Mouse (Mus musculus): ENCODE results near the gene Dnajc21. TPM values are rescaled to one million over a fixed set of nuclear protein-coding genes. Genes with fewer than 3 reads are reported as not detected.

Dnajc21 gene
- polyA plus RNA-seq, 3 experiments from 2014 or later = 13.1 to 15.4 (median 15.0) TPM

DNA sequence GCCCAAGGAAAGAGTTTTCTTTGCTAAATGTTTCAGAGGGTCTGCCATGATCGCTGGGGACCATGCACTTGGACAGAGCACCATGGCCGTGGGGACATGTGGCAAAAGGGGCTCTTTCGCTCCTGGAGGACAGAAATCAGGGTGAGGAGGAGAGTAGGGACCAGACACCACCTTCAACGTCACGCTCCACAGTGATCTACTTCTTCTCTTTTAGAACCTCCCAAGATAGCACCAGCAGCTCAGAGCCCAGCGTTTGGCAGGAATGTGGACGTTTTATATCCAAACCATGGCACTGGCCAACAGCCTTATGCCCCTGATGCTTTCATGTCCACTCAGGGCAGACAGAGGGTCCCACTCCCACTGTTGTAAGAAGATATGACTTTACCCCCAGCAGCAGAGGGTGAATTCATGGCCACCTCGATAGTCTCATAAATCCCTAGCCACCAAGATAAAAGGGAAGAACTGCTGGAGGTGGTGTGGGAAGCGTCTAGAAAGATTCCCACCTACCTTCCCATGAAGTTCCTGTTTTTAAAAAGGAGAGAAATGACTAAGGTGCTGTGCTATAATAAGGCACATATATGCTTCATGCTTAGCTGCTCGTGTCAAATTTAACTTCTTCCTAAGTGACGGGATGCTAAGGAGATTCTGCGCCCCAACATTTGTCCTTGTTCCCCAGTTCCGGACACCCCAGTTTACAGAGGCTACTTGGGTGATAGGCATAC, 43.6 kb downstream of the Dnajc21 start:
- no peak for ATAC-seq

DNA sequence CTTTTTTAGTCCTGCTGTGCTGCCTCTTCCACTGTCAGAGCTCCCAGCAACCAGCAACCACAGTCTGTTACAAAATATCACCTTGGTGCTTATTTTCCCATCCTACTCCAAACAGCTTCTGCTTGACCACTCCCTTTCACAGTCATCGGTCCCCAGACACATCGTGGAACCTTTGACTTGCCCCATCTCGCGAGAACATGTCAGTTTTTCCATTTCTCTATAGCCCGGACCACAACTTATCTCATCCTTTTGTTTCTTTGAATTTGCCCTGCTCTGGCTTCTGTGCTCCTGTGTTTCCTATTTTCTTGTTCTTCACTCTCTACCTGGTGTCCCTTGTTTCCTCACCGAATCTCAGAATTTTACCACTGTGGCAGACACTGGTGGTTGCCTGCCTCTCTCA, 44.2 kb downstream of the Dnajc21 start:
- no peak for ATAC-seq

DNA sequence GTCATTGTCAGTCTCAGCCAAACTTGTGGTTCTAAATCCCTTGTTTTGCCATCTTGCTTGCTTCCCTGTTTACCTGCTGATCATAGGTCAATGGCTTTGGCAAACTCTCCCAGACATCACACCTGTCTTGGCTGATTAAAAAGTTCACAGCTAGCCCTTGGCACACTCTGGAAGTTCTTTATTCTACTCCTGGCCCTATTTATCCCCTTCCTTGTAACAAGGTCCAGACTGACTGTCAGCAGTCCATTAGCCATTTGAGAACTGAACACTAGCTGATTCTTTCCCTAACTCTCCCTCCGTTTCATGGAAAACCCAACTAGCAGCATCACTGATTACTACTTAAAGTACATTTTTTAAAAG, 48.6 kb downstream of the Dnajc21 start:
- ATAC-seq = no peak

DNA sequence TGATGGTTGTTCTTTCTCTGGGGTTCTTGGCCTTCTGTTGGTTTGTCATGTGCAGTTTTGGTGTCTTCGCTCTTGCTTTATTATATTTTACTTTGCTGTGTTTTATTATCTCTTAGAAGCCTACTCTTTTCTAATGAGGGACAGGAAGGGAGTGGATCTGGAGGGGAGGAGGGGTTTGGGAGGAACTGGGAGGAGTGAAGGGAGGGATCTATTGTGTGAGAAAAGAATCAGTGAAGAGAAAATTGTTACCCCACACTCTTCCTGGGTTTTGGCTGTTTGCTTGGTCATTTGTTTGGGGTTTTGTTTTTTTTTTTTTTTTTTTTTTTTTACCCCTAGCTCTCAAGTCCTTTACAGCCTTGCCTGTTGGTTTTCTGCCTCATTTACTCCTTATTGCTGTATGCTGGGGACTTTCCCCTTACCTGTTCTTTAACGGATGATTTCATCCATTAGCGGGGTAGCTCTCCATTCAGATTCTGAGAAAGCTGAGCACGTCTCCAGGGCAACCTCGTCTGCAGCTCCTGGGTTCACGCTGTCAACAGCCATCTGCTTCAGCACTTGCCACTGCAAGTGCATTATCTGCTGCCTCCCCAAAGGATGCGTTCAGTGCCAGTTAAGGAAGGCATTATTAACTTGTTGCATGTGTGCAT, 49.1 kb downstream of the Dnajc21 start:
- no peak for ATAC-seq

DNA sequence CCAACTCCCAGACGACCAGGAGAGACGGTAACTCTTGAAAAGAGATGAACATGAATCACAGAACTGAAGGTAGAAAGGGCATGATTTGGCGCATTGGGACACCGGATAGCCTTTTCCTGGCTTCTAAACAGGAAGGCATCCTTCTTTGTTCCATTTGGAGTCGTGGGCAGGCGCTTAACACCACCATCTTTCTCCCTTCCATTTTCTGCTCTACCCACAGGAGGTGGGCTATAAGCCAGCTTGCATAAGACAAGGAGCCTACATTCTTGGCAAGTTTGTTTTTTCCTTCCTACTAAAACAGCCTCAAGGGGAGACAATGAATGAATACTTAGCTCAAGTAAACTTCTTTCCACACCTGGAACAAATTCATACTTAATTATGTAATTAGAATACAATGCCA, 56.7 kb downstream of the Dnajc21 start:
- ATAC-seq = no peak

DNA sequence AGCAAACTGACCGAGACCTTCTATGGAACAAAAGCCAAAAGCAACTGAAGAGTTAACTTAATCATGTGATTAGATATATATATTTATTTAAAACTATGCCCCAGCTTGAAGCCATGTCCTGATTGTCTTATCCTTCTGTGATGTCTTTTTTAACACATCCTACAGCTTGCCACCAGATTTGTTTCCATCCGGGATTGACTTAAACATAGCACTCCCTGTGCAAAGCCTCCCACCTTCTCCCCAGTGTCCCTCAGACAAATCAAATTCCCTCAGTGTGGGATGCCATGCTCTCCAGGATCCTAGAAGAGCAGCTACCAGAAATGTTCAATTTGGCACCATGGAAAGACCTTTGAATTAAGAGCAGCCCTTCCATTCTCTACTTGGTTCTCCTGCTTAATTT, 59.4 kb downstream of the Dnajc21 start:
- no peak for ATAC-seq

DNA sequence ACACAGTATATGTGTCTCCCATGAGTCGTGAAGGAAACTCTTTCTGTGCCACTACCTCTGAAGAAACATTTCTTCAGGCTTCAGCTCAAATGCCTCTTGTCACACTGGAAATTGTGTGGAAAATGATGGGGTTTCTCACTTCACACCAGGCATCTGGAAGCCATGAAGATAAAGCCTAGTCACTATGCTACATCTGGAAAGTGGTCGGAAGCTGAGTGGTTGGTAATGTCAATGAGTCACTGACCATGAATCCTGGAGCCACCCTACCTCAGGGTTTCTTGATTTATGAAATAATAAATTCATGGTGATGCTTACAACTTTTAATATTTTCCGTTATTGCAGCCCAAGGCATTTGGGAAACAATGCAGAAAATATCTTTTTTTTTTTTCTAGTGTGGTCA, 60.5 kb downstream of the Dnajc21 start:
- ATAC-seq = no peak

DNA sequence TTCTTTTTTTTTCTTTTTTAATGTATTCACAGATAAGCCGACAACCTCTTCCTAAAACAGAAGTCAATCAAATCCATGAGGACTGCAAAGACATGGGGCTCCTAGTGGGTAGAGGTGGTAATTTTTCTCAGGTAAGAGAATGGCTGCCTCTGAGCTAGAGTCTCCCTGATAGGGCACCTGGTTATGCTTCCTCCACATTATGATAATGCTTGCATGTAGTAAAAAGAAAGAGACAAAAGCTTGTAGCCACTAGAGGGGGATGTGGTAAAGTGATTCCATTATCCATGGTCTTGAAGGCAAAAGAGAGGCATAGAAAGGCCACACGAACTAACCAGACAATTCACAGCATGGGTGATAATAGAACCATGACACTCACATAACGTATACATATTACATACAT, 69.9 kb downstream of the Dnajc21 start:
- ATAC-seq = no peak

DNA sequence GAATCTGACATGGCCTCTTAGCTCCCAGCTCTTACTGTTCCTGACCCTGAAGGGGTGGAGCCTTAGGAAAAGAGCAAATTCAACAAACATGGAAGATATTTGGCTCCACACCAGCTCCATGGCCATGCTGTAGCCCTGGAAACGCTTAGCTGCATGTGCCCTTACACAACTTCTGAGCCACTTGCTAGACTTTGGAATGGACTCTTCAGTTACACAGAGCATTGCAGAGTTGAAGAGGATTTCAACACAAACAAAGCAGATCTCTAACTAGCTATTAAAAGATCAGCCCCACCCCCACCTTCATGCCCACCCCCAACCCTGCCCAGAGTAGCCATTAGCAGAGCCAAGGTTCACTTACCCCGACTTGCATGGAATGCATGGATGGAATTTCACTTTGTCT, 70.5 kb downstream of the Dnajc21 start:
- ATAC-seq = no peak

Other genes starting within 250 kb of the Dnajc21 start
- not detected for gene Gm21973, start 145.1 kb downstream of the Dnajc21 start, polyA plus RNA-seq (2017; shearing (Covaris generic))
- gene Agxt2, start 112.0 kb downstream of the Dnajc21 start, polyA plus RNA-seq (2017; shearing (Covaris generic)) = not detected
- gene Brix1, start 15.4 kb upstream of the Dnajc21 start, polyA plus RNA-seq (2017; shearing (Covaris generic)) = 100 to 1,000 TPM; 128 to 160 (median 154) TPM
- gene Rad1, start 15.5 kb upstream of the Dnajc21 start, polyA plus RNA-seq (2017; shearing (Covaris generic)) = 10 to 100 TPM; 26.5 to 33.0 (median 26.6) TPM
- not detected for gene Ttc23l, start 88.2 kb upstream of the Dnajc21 start, polyA plus RNA-seq (2017; shearing (Covaris generic))
- gene Rai14, start 244.1 kb upstream of the Dnajc21 start, polyA plus RNA-seq (2017; shearing (Covaris generic)) = 1 to 10 TPM in 2 of 3 experiments, under 1 TPM in 1; 0.56 to 6.8 (median 1.9) TPM

Measured in inflammation-experienced regulatory T-cells, adult 6 months (primary cell).